Mouse (Mus musculus) MEL (cell line): ENCODE measurements around the gene Zfp488. TPM values are rescaled to one million over a fixed set of nuclear protein-coding genes. Genes with fewer than 3 reads are reported as not detected.

Source experiments
- DNase-seq: peaks from one replicate; pipeline ENCODE4 v3.0.0; 2011; ENCODE audit warnings: low read depth, low spot score
- H3K27ac ChIP-seq: 2 replicates; pipeline ENCODE4 v1.5.1; 2012; ENCODE audit warnings: low read depth, mild to moderate bottlenecking, control low read depth, low read length, moderate library complexity; ENCODE audit not compliant: control insufficient read depth
- H3K27me3 ChIP-seq, 2 experiments: fragments of 150-350 bp in 1 of 2; sonication (generic) in 1 of 2; 2 replicates each; pipeline ENCODE4 v1.6.1; 2012; ENCODE audit warnings: low read length in 2 of 2, mild to moderate bottlenecking in 2 of 2, improper control_type of control experiment in 1 of 2, moderate library complexity in 1 of 2; ENCODE audit not compliant: insufficient read depth in 2 of 2, control insufficient read depth in 1 of 2
- H3K36me3 ChIP-seq, 2 experiments: 2 replicates each; pipeline ENCODE4 v1.6.1; 2012 to 2014; ENCODE audit warnings: low read length in 2 of 2, improper control_type of control experiment in 1 of 2, inconsistent platforms in 1 of 2, mild to moderate bottlenecking in 1 of 2; ENCODE audit not compliant: insufficient read depth in 2 of 2, control insufficient read depth in 1 of 2
- H3K4me1 ChIP-seq, 2 experiments: fragments of 150-350 bp in 1 of 2; sonication (generic) in 1 of 2; 2 replicates each; pipeline ENCODE4 v1.6.1; 2012; ENCODE audit warnings: low read length in 2 of 2, improper control_type of control experiment in 1 of 2, mild to moderate bottlenecking in 1 of 2; ENCODE audit not compliant: insufficient read depth in 2 of 2, control insufficient read depth in 1 of 2
- H3K4me3 ChIP-seq, 2 experiments: fragments of 150-350 bp in 1 of 2; sonication (generic) in 1 of 2; 2 replicates each; pipeline ENCODE4 v1.5.1; 2012; ENCODE audit warnings: low read depth in 2 of 2, low read length in 2 of 2, mild to moderate bottlenecking in 2 of 2, moderate library complexity in 2 of 2, control low read depth in 1 of 2, improper control_type of control experiment in 1 of 2; ENCODE audit not compliant: control insufficient read depth in 1 of 2, insufficient read depth in 1 of 2
- H3K79me2 ChIP-seq: 2 replicates; pipeline ENCODE4 v1.6.1; 2012; ENCODE audit warnings: mild to moderate bottlenecking, low read length, moderate library complexity; ENCODE audit not compliant: control insufficient read depth, poor library complexity, insufficient read depth
- H3K9ac ChIP-seq: 2 replicates; pipeline ENCODE4 v1.6.1; 2012; ENCODE audit warnings: low read depth, mild to moderate bottlenecking, control low read depth, low read length, moderate library complexity; ENCODE audit not compliant: control insufficient read depth, poor library complexity, severe bottlenecking
- H3K9me3 ChIP-seq: fragments of 150-350 bp; sonication (generic); replicated peaks from 2 replicates; pipeline ENCODE4 v1.6.1; 2012; ENCODE audit warnings: mild to moderate bottlenecking, low read length, improper control_type of control experiment, moderate library complexity; ENCODE audit not compliant: insufficient read depth
- CTCF ChIP-seq, 3 experiments: IDR thresholded peaks in 2 of 3; conservative IDR thresholded peaks in 1 of 3; 2 replicates each; pipeline ENCODE4 v1.5.1; 2011 to 2012; ENCODE audit warnings: low read length in 3 of 3, low read depth in 2 of 3, mild to moderate bottlenecking in 2 of 3, improper control_type of control experiment in 1 of 3, inconsistent platforms in 1 of 3, mixed read lengths in 1 of 3, moderate library complexity in 1 of 3; ENCODE audit not compliant: control insufficient read depth in 1 of 3, insufficient read depth in 1 of 3, poor library complexity in 1 of 3, severe bottlenecking in 1 of 3
- E2F4 ChIP-seq: IDR thresholded peaks from 2 replicates; pipeline ENCODE4 v1.6.1; 2011; ENCODE audit warnings: low read depth, low read length, improper control_type of control experiment, borderline replicate concordance
- EP300 ChIP-seq, 2 experiments: IDR thresholded peaks; 2 replicates each; pipeline ENCODE4 v1.6.1; 2011; ENCODE audit warnings: improper control_type of control experiment in 2 of 2, low read length in 2 of 2, low read depth in 1 of 2, mild to moderate bottlenecking in 1 of 2
- GABPA ChIP-seq: IDR thresholded peaks from 2 replicates; pipeline ENCODE4 v1.6.1; 2012; ENCODE audit warnings: low read depth, mild to moderate bottlenecking, inconsistent platforms, low read length, improper control_type of control experiment, moderate library complexity
- GATA1 ChIP-seq: IDR thresholded peaks from 2 replicates; pipeline ENCODE4 v1.6.1; 2011; ENCODE audit warnings: low read depth, low read length, improper control_type of control experiment
- HCFC1 ChIP-seq: IDR thresholded peaks from 2 replicates; pipeline ENCODE4 v1.6.1; 2012; ENCODE audit warnings: low read depth, mild to moderate bottlenecking, inconsistent platforms, low read length, improper control_type of control experiment, moderate library complexity
- KAT2A ChIP-seq: conservative IDR thresholded peaks from 2 replicates; pipeline ENCODE4 v1.6.1; 2012; ENCODE audit warnings: low read depth, low read length, improper control_type of control experiment, inconsistent platforms
- MAX ChIP-seq: IDR thresholded peaks from 2 replicates; pipeline ENCODE4 v1.6.1; 2011; ENCODE audit warnings: low read length, improper control_type of control experiment
- MEF2A ChIP-seq: IDR thresholded peaks from 2 replicates; pipeline ENCODE4 v1.6.1; 2014; ENCODE audit warnings: low read depth, mild to moderate bottlenecking, inconsistent platforms, low read length, improper control_type of control experiment; ENCODE audit not compliant: poor library complexity, insufficient replicate concordance, severe bottlenecking; ENCODE audit errors: extremely low read depth
- MYB ChIP-seq: IDR thresholded peaks from 2 replicates; pipeline ENCODE4 v1.6.1; 2011; ENCODE audit warnings: mild to moderate bottlenecking, low read depth, low read length, improper control_type of control experiment
- MYC ChIP-seq: IDR thresholded peaks from 2 replicates; pipeline ENCODE4 v1.6.1; 2011; ENCODE audit warnings: low read depth, mild to moderate bottlenecking, low read length, improper control_type of control experiment, moderate library complexity
- NELFE ChIP-seq: IDR thresholded peaks from 2 replicates; pipeline ENCODE4 v1.6.1; 2011; ENCODE audit warnings: low read depth, low read length, improper control_type of control experiment
- POLR2A ChIP-seq, 2 experiments: IDR thresholded peaks; 2 replicates each; pipeline ENCODE4 v1.6.1; 2011 to 2012; ENCODE audit warnings: low read length in 2 of 2, mild to moderate bottlenecking in 2 of 2, control low read depth in 1 of 2, improper control_type of control experiment in 1 of 2, low read depth in 1 of 2, moderate library complexity in 1 of 2; ENCODE audit not compliant: control insufficient read depth in 1 of 2, insufficient read depth in 1 of 2, poor library complexity in 1 of 2
- POLR2AphosphoS2 ChIP-seq: IDR thresholded peaks from 2 replicates; pipeline ENCODE4 v1.6.1; 2011; ENCODE audit warnings: low read length, improper control_type of control experiment
- POLR2AphosphoS5 ChIP-seq: IDR thresholded peaks from 2 replicates; pipeline ENCODE4 v1.6.1; 2012; ENCODE audit warnings: low read depth, borderline replicate concordance, mild to moderate bottlenecking, inconsistent platforms, low read length, moderate library complexity, mixed read lengths
- RAD21 ChIP-seq: IDR thresholded peaks from 2 replicates; pipeline ENCODE4 v1.6.1; 2011; ENCODE audit warnings: mild to moderate bottlenecking, low read depth, low read length, improper control_type of control experiment
- SIN3A ChIP-seq: IDR thresholded peaks from 2 replicates; pipeline ENCODE4 v1.6.1; 2012; ENCODE audit warnings: low read length, improper control_type of control experiment, inconsistent platforms
- TAL1 ChIP-seq: IDR thresholded peaks from 2 replicates; pipeline ENCODE4 v1.6.1; 2012; ENCODE audit warnings: mild to moderate bottlenecking, inconsistent platforms, low read length, moderate library complexity, mixed read lengths
- TBP ChIP-seq: IDR thresholded peaks from 2 replicates; pipeline ENCODE4 v1.8.0; 2011; ENCODE audit warnings: low read depth, low read length, improper control_type of control experiment
- TCF12 ChIP-seq: IDR thresholded peaks from 2 replicates; pipeline ENCODE4 v1.6.1; 2014; ENCODE audit warnings: low read depth, mild to moderate bottlenecking, inconsistent platforms, low read length, improper control_type of control experiment, moderate library complexity
- UBTF ChIP-seq: IDR thresholded peaks from 2 replicates; pipeline ENCODE4 v1.6.1; 2012; ENCODE audit warnings: low read depth, mild to moderate bottlenecking, inconsistent platforms, low read length, improper control_type of control experiment, moderate library complexity, borderline replicate concordance; ENCODE audit not compliant: insufficient read depth
- USF1 ChIP-seq: IDR thresholded peaks from 2 replicates; pipeline ENCODE4 v1.6.1; 2014; ENCODE audit warnings: low read depth, mild to moderate bottlenecking, inconsistent platforms, low read length, improper control_type of control experiment, moderate library complexity
- ZC3H11A ChIP-seq: IDR thresholded peaks from 2 replicates; pipeline ENCODE4 v1.6.1; 2012; ENCODE audit warnings: low read depth, mild to moderate bottlenecking, inconsistent platforms, low read length, improper control_type of control experiment
- ZKSCAN1 ChIP-seq: IDR thresholded peaks from 2 replicates; pipeline ENCODE4 v1.6.1; 2012; ENCODE audit warnings: low read depth, mild to moderate bottlenecking, inconsistent platforms, low read length, improper control_type of control experiment, moderate library complexity
- ZMIZ1 ChIP-seq: IDR thresholded peaks from 2 replicates; pipeline ENCODE4 v1.6.1; 2012; ENCODE audit warnings: low read depth, mild to moderate bottlenecking, inconsistent platforms, low read length, improper control_type of control experiment, moderate library complexity
- ZNF384 ChIP-seq: IDR thresholded peaks from 2 replicates; pipeline ENCODE4 v1.6.1; 2012; ENCODE audit warnings: low read depth, mild to moderate bottlenecking, inconsistent platforms, low read length, improper control_type of control experiment
- polyA plus RNA-seq, 2 experiments: library from polyadenylated mRNA; stranded (reverse) in 1 of 2; unstranded in 1 of 2; fragments of >175 nt in 1 of 2; fragments of >200 nt in 1 of 2; gene quantifications; 2 replicates each; pipeline versions ENCODE4 v1.2.1 to v1.2.4; 2012; ENCODE audit warnings: low replicate concordance in 2 of 2, low read depth in 1 of 2; ENCODE audit not compliant: insufficient read length in 2 of 2, insufficient read depth in 1 of 2, missing spikeins in 1 of 2
- total RNA-seq: library from RNA; depleted of rRNA; stranded (reverse); fragments of 300-350 nt; gene quantifications from 2 replicates; pipeline ENCODE4 v1.2.3, GENCODE M21; 2012

The Zfp488 gene
- total and polyA plus RNA-seq, 3 experiments, result not detected

GRCm38 (mm10) chr14:33965675-33966074 is 12.9 kb downstream of the Zfp488 start:
- Histone ChIP-seq H3K79me2 (no peaks in the 10 kb centered on the region), H3K36me3 (no peaks in the 10 kb centered on the region), H3K9me3 (no peaks in the 10 kb centered on the region), H3K4me1 (no peaks in the 10 kb centered on the region), H3K9ac (no peak overlapping the region), H3K27me3 (no peaks in the 10 kb centered on the region), H3K4me3 (no peak overlapping the region), H3K27ac (no peak overlapping the region)
- DNase-seq, result no peak
- TF ChIP-seq HCFC1, result no peak
- TF ChIP-seq TCF12, result no peak
- TF ChIP-seq GABPA, result no peak
- no peak for TF ChIP-seq POLR2A (IDR thresholded peaks at IDR 0.05; ENCODE audit: control insufficient read depth in 1 of 2, insufficient read depth in 1 of 2, low read depth in 1 of 2, low read length in 2 of 2, poor library complexity in 1 of 2)
- no peak for TF ChIP-seq E2F4
- no peak for TF ChIP-seq MYC
- TF ChIP-seq NELFE, result no peak
- no peak for TF ChIP-seq MAX
- TF ChIP-seq POLR2AphosphoS5, result no peak
- no peak for TF ChIP-seq EP300 (IDR thresholded peaks at IDR 0.05; ENCODE audit: low read depth in 1 of 2, low read length in 2 of 2)
- no peak for TF ChIP-seq GATA1
- no peak for TF ChIP-seq RAD21
- no peak for TF ChIP-seq SIN3A
- no peak for TF ChIP-seq ZKSCAN1
- TF ChIP-seq TAL1, result no peak

GRCm38 (mm10) chr14:33959341-33959740 is 19.2 kb downstream of the Zfp488 start:
- no peaks in the 10 kb centered on the region for H3K4me1 ChIP-seq
- no peak overlapping the region for H3K4me3 ChIP-seq
- peak in 2 of 3 experiments; percentile 5 to 27; a peak in 2 of 6 replicates for TF ChIP-seq CTCF (IDR thresholded peaks at IDR 0.05 in 2 of 3, conservative IDR thresholded peaks at IDR 0.05 in 1 of 3; ENCODE audit: control insufficient read depth in 1 of 3, insufficient read depth in 1 of 3, low read depth in 2 of 3, low read length in 3 of 3, poor library complexity in 1 of 3, severe bottlenecking in 1 of 3)
- no peak for TF ChIP-seq ZMIZ1
- H3K79me2 ChIP-seq, result no peaks in the 10 kb centered on the region
- no peaks in the 10 kb centered on the region for H3K9me3 ChIP-seq
- no peak overlapping the region for H3K27ac ChIP-seq
- DNase-seq, result no peak
- no peak overlapping the region for H3K9ac ChIP-seq
- H3K36me3 ChIP-seq, result no peaks in the 10 kb centered on the region
- no peaks in the 10 kb centered on the region for H3K27me3 ChIP-seq

GRCm38 (mm10) chr14:33958841-33959240 is 19.7 kb downstream of the Zfp488 start:
- Histone ChIP-seq H3K79me2 (no peaks in the 10 kb centered on the region), H3K27me3 (no peaks in the 10 kb centered on the region), H3K36me3 (no peaks in the 10 kb centered on the region), H3K9ac (no peak overlapping the region), H3K27ac (no peak overlapping the region), H3K4me3 (no peak overlapping the region), H3K9me3 (no peaks in the 10 kb centered on the region), H3K4me1 (no peaks in the 10 kb centered on the region)
- DNase-seq, result no peak
- no peak for TF ChIP-seq POLR2AphosphoS5
- no peak for TF ChIP-seq USF1
- TF ChIP-seq MYC, result no peak
- TF ChIP-seq MYB, result no peak
- no peak for TF ChIP-seq ZNF384
- TF ChIP-seq RAD21, result no peak
- no peak for TF ChIP-seq SIN3A
- TF ChIP-seq MEF2A, result no peak
- no peak for TF ChIP-seq ZC3H11A
- no peak for TF ChIP-seq TAL1
- TF ChIP-seq KAT2A, result no peak
- no peak for TF ChIP-seq E2F4
- TF ChIP-seq HCFC1, result no peak
- TF ChIP-seq UBTF, result no peak
- TF ChIP-seq POLR2AphosphoS2, result no peak
- TF ChIP-seq TBP, result no peak
- TF ChIP-seq CTCF (IDR thresholded peaks at IDR 0.05 in 2 of 3, conservative IDR thresholded peaks at IDR 0.05 in 1 of 3; ENCODE audit: control insufficient read depth in 1 of 3, insufficient read depth in 1 of 3, low read depth in 2 of 3, low read length in 3 of 3, poor library complexity in 1 of 3, severe bottlenecking in 1 of 3), result no peak
